Mouse (Mus musculus): ENCODE data around the gene Map3k3. TPM values are rescaled to one million over a fixed set of nuclear protein-coding genes. Genes with fewer than 3 reads are reported as not detected.

Gene Map3k3
- polyA plus RNA-seq, 1 experiment from 2014 or later, result 20.5 TPM

GRCm38 (mm10) chr11:106134580-106135528 is 50.4 kb downstream of the Map3k3 start:
- peaks cover 32% of the 10 kb centered on the region for H3K4me1 ChIP-seq
- peaks cover 52% of the 10 kb centered on the region for H3K36me3 ChIP-seq
- peak overlapping the region; percentile 59 for H3K4me2 ChIP-seq
- H3K27ac ChIP-seq (replicated peaks), result peak overlapping the region; percentile 94
- ATAC-seq (ENCODE audit: extremely low read depth, insufficient number of reproducible peaks, low FRiP score, low TSS enrichment), result peak; percentile 70
- 11% methylated on average over 8 of the region's 8 CpGs for WGBS
- H3K9me3 ChIP-seq, result no peaks in the 10 kb centered on the region
- H3K27me3 ChIP-seq (replicated peaks), result no peaks in the 10 kb centered on the region
- H3K4me3 ChIP-seq, result peak overlapping the region; percentile 13; the same call in 1 of the 2 replicates
- peak overlapping the region; percentile 73 for H3K9ac ChIP-seq

GRCm38 (mm10) chr11:106151219-106151618 is 66.8 kb downstream of the Map3k3 start:
- Histone ChIP-seq H3K9me3 (no peaks in the 10 kb centered on the region), H3K36me3 (peaks cover 98% of the 10 kb centered on the region), H3K4me1 (no peaks in the 10 kb centered on the region), H3K27ac (replicated peaks) (no peak overlapping the region), H3K9ac (no peak overlapping the region), H3K4me2 (no peak overlapping the region), H3K27me3 (replicated peaks) (no peaks in the 10 kb centered on the region), H3K4me3 (no peak overlapping the region)
- 78% methylated on average over 3 of the region's 3 CpGs for WGBS
- no peak for ATAC-seq (ENCODE audit: extremely low read depth, insufficient number of reproducible peaks, low FRiP score, low TSS enrichment)

- Histone ChIP-seq H3K4me2 (no peak overlapping the region), H3K9me3 (no peaks in the 10 kb centered on the region), H3K36me3 (peaks cover 99% of the 10 kb centered on the region), H3K4me3 (no peak overlapping the region), H3K9ac (no peak overlapping the region), H3K4me1 (peaks cover 3% of the 10 kb centered on the region; the same call in 1 of the 2 replicates), H3K27ac (replicated peaks) (no peak overlapping the region), H3K27me3 (replicated peaks) (no peaks in the 10 kb centered on the region)
- WGBS, result 68% methylated on average over 8 of the region's 8 CpGs
- ATAC-seq (ENCODE audit: extremely low read depth, insufficient number of reproducible peaks, low FRiP score, low TSS enrichment), result no peak
These were observed 67.7 kb downstream of the Map3k3 start for GRCm38 (mm10) chr11:106152132-106152531.

- WGBS, result 75% methylated on average over 5 of the region's 5 CpGs
- no peak for ATAC-seq (ENCODE audit: extremely low read depth, insufficient number of reproducible peaks, low FRiP score, low TSS enrichment)
- no peaks in the 10 kb centered on the region for H3K27me3 ChIP-seq (replicated peaks)
- H3K9me3 ChIP-seq, result no peaks in the 10 kb centered on the region
- H3K4me1 ChIP-seq, result peaks cover 18% of the 10 kb centered on the region
- H3K27ac ChIP-seq (replicated peaks), result no peak overlapping the region
- no peak overlapping the region for H3K4me3 ChIP-seq
- H3K4me2 ChIP-seq, result no peak overlapping the region
- peaks cover 90% of the 10 kb centered on the region for H3K36me3 ChIP-seq
- H3K9ac ChIP-seq, result no peak overlapping the region
These were observed 69.7 kb downstream of the Map3k3 start for GRCm38 (mm10) chr11:106154091-106154490.

GRCm38 (mm10) chr11:106154770-106155169 is 70.4 kb downstream of the Map3k3 start:
- Histone ChIP-seq H3K27ac (replicated peaks) (no peak overlapping the region), H3K9me3 (no peaks in the 10 kb centered on the region), H3K4me2 (no peak overlapping the region), H3K36me3 (peaks cover 83% of the 10 kb centered on the region), H3K9ac (no peak overlapping the region), H3K4me3 (no peak overlapping the region), H3K4me1 (peaks cover 23% of the 10 kb centered on the region), H3K27me3 (replicated peaks) (no peaks in the 10 kb centered on the region)
- ATAC-seq (ENCODE audit: extremely low read depth, insufficient number of reproducible peaks, low FRiP score, low TSS enrichment), result no peak
- WGBS, result 55% methylated on average over 2 of the region's 2 CpGs

- Histone ChIP-seq H3K36me3 (peaks cover 73% of the 10 kb centered on the region), H3K9me3 (no peaks in the 10 kb centered on the region), H3K4me2 (no peak overlapping the region), H3K9ac (no peak overlapping the region), H3K27me3 (replicated peaks) (no peaks in the 10 kb centered on the region), H3K4me3 (no peak overlapping the region), H3K27ac (replicated peaks) (no peak overlapping the region), H3K4me1 (peaks cover 26% of the 10 kb centered on the region)
- no peak for ATAC-seq (ENCODE audit: extremely low read depth, insufficient number of reproducible peaks, low FRiP score, low TSS enrichment)
- WGBS, result 57% methylated on average over 3 of the region's 3 CpGs
These were observed 71.3 kb downstream of the Map3k3 start for GRCm38 (mm10) chr11:106155761-106156160.

- Histone ChIP-seq H3K4me2 (no peak overlapping the region), H3K4me1 (peaks cover 31% of the 10 kb centered on the region), H3K4me3 (no peak overlapping the region), H3K36me3 (peaks cover 68% of the 10 kb centered on the region), H3K9ac (no peak overlapping the region), H3K9me3 (no peaks in the 10 kb centered on the region), H3K27me3 (replicated peaks) (no peaks in the 10 kb centered on the region), H3K27ac (replicated peaks) (no peak overlapping the region)
- WGBS, result 71% methylated on average over 1 of the region's 1 CpGs
- no peak for ATAC-seq (ENCODE audit: extremely low read depth, insufficient number of reproducible peaks, low FRiP score, low TSS enrichment)
These were observed 71.8 kb downstream of the Map3k3 start for GRCm38 (mm10) chr11:106156257-106156656.

- Histone ChIP-seq H3K36me3 (peaks cover 59% of the 10 kb centered on the region), H3K27me3 (replicated peaks) (no peaks in the 10 kb centered on the region)
These were observed 72.7 kb downstream of the Map3k3 start for GRCm38 (mm10) chr11:106157154-106157553.

GRCm38 (mm10) chr11:106158081-106158929 is 73.9 kb downstream of the Map3k3 start:
- Histone ChIP-seq H3K36me3 (peaks cover 58% of the 10 kb centered on the region), H3K27me3 (replicated peaks) (no peaks in the 10 kb centered on the region), H3K9me3 (no peaks in the 10 kb centered on the region), H3K4me3 (peak overlapping the region; percentile 87), H3K27ac (replicated peaks) (peak overlapping the region; percentile 92), H3K9ac (peak overlapping the region; percentile 96), H3K4me1 (peaks cover 33% of the 10 kb centered on the region), H3K4me2 (peak overlapping the region; percentile 93)
- no peak for ATAC-seq (ENCODE audit: extremely low read depth, insufficient number of reproducible peaks, low FRiP score, low TSS enrichment)
- 56% methylated on average over 14 of the region's 14 CpGs for WGBS

More at GRCm38 (mm10) chr11:106157154-106157553, 72.7 kb downstream of the Map3k3 start:
- 79% methylated on average over 7 of the region's 7 CpGs for WGBS
- Histone ChIP-seq H3K4me2 (no peak overlapping the region), H3K9ac (no peak overlapping the region), H3K27ac (replicated peaks) (no peak overlapping the region), H3K9me3 (no peaks in the 10 kb centered on the region), H3K4me1 (peaks cover 33% of the 10 kb centered on the region), H3K4me3 (no peak overlapping the region)
- ATAC-seq (ENCODE audit: extremely low read depth, insufficient number of reproducible peaks, low FRiP score, low TSS enrichment), result no peak

- Histone ChIP-seq H3K36me3 (peaks cover 58% of the 10 kb centered on the region), H3K9ac (peak overlapping the region; percentile 96), H3K4me2 (peak overlapping the region; percentile 93), H3K9me3 (no peaks in the 10 kb centered on the region), H3K27ac (replicated peaks) (peak overlapping the region; percentile 92), H3K27me3 (replicated peaks) (no peaks in the 10 kb centered on the region), H3K4me3 (peak overlapping the region; percentile 87), H3K4me1 (peaks cover 33% of the 10 kb centered on the region)
- 34% methylated on average over 9 of the region's 9 CpGs for WGBS
- ATAC-seq (ENCODE audit: extremely low read depth, insufficient number of reproducible peaks, low FRiP score, low TSS enrichment), result no peak
These were observed 74.5 kb downstream of the Map3k3 start for GRCm38 (mm10) chr11:106158930-106159215.

- peak; percentile 10; the same call in 1 of the 2 replicates for ATAC-seq (ENCODE audit: extremely low read depth, insufficient number of reproducible peaks, low FRiP score, low TSS enrichment)
- no peaks in the 10 kb centered on the region for H3K27me3 ChIP-seq (replicated peaks)
- H3K36me3 ChIP-seq, result peaks cover 58% of the 10 kb centered on the region
- WGBS, result 1% methylated on average over 25 of the region's 25 CpGs
- H3K4me2 ChIP-seq, result peak overlapping the region; percentile 93
- H3K9me3 ChIP-seq, result no peaks in the 10 kb centered on the region
- H3K27ac ChIP-seq (replicated peaks), result peak overlapping the region; percentile 92
- H3K4me1 ChIP-seq, result peaks cover 33% of the 10 kb centered on the region
- H3K9ac ChIP-seq, result peak overlapping the region; percentile 96
- peak overlapping the region; percentile 87 for H3K4me3 ChIP-seq
These were observed 75.0 kb downstream of the Map3k3 start for GRCm38 (mm10) chr11:106159216-106159920.

Measured in heart, embryonic 13.5 days (tissue).